Mouse (Mus musculus) urinary bladder, postnatal 14 days (tissue): ENCODE measurements around the gene Twist2.

Experiments
- DNase-seq: peaks from one replicate; pipeline ENCODE4 v3.0.0; 2021; ENCODE audit warnings: low spot score

The Twist2 gene

DNA sequence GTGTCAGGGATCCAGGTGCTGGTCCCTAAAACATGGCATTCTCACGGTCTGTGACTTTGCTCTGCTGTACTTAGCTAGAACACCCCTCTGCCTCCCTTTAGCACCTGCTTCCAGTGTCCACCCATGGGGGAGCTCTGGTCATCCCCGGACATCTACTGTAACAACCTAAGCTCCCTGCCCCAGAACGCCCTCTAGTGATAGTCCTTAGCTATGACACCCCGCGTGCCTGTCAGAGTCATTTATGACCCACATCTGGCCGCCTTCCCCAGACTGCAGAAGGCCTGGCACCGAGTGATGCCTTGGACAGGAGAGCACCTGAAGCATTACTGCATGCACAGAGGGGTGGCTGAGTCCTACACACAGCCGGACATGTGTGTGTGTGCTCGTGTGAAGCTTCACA is 18.0 kb downstream of the Twist2 start:
- DNase-seq: no peak

DNA sequence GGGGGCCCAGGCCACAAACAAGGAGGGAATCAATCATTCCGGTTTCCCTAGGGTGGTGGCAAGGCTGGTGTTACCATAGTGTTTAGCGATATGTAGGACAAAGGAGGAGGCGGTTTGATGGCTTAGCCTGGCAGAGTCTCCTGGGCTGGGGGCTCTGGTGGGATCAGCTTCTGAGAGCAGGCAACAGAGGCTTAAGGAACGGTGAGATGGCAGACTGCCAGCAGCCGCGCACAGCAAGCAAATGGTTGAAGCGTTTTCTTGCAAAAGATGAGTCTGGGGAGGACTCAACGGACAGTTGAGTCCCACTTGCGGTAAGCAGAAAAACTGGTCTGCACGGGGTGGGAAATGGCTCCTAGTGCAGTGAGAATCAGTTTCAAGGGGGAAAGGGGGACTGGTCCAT is 19.3 kb downstream of the Twist2 start:
- DNase-seq: no peak

DNA sequence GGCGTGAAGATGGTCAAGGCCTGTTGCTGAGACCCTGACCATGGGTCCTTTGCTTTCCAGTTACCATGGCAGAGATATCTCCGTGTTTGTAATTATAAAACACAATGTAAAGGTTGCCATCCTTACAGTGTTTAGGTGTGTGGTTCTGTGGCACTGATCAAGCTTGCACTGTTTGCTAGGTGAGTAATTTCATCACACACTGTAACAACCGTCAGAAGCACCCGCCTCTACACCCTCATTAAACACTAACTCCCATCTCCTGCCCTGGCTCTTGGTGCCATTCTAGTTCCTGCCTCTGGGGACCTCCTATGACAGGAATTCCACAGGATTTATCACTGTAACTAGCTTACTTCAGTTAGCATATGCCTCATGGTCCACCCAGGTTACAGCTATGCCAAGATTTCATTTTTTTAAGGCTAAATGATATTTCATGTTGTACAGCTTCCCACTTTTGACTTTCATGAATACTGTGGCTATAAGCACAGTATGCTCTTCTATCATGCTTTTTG is 21.1 kb downstream of the Twist2 start:
- no peak for DNase-seq

DNA sequence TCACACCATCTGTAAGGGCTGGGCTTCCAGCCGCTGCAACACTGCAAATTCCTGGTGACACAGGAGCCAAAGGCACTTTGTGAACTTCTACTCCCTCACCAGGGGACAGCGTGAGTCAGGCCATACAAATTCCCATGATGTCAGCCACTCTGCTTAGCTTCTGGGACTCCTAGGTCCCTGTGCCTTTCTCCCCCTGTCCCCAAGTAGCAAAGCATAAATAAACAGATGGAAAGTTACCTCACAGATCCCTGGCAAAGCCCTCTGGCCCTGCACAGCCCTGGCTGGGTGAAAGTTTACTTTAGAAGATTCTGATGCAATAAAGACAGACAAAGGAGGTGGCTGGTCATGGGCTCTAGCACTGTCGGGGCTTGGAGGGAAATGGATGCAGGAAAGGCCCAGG is 22.3 kb downstream of the Twist2 start:
- peak; percentile 22 for DNase-seq

DNA sequence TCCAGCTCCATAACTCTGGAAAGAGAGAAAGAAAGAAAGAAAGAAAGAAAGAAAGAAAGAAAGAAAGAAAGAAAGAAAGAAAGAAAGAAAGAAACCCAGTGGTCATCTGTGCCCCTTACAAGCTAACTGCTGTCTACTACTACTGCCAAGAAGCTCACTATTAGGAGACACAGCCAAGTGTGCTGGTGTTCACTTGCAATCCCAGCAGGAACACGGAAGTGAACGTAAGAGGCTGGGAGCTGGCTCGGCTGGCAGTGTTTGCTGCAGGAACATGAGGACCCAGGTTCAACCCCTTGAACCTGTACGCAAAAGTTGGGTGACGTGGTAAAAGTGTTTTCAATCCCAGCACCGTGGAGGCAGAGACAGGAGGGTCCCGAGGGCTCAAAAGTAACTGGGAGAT is 22.7 kb downstream of the Twist2 start:
- DNase-seq: no peak

DNA sequence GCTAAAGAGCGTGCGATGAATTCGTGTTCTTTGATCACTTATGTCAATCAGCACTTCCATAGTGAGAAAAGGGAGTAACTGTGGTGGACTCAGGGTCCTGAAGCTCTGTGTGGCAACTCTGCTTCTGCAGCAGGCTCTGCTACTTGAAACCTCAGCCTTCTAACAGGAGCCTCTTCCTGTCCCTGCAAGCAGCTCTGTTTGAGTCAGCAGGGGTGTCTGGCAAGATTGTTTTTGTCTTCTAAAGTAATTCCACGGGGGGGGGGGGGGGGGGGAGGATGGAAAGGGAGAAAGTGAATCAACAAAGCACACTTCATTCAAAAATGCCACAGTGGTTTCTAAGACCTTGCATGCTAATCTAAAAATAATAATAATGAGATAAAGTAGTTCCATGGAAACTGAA is 24.0 kb downstream of the Twist2 start:
- no peak for DNase-seq

DNA sequence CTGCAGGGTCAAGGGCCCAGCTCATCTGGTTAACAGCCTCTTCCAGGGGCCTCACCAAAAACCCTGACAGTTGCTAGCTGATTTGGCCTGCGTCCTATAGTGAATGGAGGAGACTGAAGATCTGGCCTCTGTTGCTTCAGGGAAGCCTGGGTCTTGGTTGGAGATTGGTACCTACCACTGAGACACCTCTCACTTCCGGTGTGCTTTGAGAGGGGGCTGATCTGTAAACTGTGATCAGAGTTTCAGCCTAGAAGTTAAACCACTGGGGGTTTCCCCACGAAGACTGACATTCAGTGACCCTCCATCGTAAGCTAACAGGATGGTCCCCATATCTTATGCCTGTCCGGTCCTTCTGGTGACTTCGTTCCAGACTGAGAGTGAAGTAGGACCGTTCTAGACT is 30.7 kb downstream of the Twist2 start:
- no peak for DNase-seq

DNA sequence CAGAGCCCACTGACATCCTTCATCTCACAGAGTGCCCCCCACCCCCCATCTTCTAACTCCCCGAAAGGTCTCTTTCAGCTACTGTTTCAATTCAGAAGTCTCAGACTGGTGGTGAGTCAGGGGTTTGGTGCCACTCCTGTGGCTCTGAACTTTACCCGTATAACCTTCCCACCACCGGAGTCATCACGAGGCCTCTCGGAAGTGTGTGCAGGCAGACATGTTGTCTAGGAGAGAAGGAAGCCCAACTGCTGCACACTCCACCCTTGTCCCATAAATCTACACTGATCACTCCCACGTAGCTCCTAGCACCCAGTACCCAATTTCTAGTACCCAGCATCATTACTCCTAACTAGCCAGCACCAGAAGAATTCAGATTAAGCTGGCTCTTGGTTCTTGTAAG is 38.3 kb downstream of the Twist2 start:
- DNase-seq: no peak

DNA sequence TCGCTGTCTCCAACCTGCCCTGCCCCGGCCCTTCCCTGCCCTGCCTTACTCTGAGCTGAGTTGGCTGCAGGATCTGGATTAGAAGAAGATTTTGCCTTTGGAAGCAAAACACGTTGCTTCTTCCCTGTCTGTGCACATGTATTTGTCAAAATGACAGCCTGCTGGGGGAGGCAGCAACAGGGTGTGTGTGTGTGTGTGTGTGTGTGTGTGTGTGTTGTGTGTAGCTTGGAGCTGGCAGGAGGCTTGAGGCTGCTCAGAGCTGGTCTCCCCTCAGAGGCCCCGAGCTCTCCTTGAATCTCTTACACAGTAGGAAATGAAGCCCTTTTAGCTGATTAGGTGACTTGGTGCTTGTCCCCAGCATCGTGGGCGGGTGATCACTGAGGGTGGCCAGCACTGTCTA is 38.7 kb downstream of the Twist2 start:
- DNase-seq: no peak

DNA sequence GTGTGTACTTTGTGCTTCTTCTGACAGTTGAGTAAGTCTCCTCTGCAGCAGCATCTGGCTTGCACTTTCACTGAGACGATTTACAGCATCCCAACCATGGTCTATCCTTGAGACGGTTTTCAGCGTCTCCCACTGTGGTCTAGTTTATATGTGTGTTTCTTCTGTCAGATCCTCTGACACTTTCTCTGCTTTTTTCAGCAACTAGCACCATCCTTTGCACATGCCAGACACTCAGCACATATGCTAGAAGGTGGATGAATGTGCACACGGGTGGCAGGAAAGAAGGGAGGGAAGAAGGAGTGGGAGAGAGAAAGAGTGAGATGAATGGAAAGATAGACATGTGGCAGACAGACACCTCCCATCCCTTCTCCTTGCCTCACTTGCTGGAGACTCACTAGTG is 43.0 kb downstream of the Twist2 start:
- DNase-seq: no peak

DNA sequence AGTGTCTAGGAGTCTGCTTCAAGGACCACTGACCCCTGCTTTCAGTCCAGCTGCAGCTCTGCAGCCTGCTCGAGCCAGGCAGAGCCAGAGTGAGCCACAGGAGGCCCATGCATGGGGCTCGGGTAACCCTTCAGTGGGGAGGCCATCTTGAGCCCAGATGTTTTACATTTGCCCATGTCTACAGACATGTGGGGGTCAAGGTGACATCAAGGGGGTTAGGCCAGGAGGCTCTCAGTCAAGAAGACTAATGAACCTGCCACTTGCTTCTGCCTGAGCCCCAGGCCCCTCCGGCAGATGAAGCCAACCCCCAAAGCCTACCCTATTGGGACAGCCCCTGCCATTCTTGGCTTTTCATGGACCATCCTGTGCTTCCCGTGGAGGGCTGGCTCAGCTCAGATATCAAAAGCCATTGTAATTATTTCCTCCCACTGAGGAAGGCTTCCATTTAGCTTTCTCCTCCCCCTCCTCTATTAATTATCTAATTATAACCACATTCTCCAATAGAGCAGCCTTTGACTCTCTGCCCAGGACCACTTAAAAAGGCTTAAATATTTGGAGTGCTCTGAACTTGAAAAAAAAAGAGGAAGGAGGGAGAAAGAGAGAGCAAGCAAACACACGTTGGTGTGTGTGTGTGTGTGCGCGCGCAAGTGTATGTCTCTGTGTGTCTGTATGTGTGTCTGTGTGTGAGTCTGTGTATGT is 43.6 kb downstream of the Twist2 start:
- no peak for DNase-seq

DNA sequence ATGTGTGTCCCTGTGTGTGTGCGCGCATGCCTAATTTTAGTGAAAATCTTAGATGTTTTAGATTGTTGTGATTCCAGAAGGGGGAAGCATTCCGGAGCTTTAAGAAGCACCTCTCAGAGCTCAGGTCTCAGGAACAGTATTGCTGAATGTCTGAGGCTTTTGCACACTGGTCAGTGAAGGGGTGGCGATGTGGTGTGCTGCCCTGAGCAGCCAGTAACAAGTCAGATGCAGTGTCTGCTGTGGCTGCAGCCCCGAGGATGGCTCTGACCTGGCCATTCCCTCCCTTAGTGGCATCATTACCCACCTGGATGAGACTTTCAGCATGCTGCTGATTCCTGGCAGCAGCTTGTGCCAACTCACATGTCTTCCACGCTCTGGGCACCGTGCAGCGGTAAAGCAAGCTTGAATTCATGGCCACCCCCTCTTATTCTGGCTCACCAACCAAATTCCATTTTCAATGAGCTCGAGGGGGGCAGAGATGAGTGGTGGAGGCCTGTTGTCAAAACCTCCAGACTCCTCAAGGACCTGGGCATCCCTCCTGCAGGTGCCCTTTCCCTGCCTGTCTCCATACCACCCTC is 44.2 kb downstream of the Twist2 start:
- DNase-seq: no peak

DNA sequence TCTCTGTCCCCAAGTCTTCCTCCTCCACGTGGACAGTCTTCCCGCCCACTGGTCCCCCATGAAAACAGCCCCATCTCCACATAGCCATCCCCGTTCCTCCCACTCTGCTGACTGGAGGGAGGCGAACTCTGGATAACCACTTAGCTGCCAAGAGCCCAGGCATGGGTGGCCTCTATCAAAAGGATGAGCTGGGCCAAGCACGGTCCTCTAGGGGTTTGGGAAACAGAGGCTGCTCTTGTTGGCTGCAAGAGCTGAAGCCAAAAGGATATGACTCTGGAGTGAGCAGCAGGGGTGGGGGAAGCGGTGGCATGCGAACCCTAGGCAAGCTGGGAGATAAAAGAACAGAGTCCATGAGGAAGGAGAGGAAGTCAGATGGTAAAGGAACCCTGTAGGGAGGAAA is 50.0 kb downstream of the Twist2 start:
- no peak for DNase-seq

DNA sequence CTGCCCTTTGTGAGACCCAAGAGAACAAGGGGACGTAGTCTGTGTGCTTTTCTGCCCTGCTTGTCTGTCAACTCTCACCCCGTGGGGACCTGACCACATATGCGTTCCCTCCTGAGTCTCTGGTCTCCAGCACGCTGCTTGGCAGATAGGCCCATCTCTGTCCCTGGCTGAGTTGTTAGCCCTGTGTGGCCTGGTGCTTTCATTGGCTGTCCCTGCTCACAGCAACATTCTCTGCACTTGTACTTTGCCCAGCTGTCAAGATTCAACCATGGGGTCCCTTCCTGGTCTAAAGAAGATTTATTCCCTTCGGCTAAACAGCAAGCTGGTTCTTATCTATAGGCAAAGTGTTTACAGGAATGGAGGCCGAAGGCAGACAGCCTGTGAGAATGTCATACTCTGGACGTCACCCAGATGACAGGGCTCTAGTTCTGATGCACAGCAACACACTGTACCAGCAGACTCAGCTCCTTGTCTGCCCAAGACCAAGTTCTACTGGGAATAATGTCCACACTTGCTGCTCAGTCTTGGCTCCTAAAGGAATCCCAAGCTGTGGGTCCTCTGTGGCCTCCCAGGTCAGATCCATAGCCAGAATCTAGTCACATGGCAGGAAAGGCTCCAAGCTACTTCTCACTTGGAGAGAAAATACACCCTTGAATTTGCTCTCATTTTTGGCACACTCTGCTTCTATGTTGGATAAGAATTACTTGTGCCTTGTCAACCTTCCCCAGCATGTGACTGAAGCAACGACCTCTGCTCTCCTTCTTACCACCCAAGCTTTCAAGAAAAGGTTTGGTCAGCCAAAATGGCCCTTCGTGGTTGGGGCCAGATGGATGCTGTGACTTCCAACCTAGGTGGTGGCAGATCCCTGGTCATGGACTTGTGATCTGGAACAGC is 55.8 kb downstream of the Twist2 start:
- peak; percentile 40 for DNase-seq

DNA sequence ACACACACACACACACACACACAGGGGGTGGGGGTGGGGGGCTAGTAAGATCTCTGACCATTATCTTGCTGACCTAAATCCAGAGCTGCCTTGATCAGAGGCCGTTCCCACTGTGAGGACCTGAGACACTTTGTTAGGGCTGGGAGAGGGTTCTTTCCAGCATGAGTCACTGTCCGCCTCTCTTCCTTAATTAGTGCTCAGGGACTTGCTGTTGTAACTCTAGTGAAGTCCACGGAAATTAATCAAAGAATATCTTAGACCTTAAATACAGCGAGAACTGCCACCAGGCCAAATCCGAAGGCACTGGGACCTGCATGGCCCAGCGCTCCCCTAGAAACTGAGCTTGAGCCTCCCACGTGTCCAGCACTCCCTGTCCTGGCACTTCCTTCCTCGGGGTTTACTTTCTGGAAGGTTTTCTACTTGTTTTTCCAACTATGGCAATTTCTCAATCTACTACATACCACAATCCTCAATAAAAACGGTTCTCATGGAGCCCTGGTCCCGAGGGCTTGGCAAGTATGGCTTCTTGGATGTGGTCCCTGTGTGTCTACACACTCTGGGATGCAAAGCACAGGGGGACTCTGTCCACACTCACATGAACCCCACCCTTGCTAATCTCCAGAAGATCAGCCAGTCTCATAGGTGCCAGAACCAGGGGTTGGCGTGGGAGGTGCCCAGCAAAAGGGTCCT is 57.0 kb downstream of the Twist2 start:
- peak; percentile 65 for DNase-seq

DNA sequence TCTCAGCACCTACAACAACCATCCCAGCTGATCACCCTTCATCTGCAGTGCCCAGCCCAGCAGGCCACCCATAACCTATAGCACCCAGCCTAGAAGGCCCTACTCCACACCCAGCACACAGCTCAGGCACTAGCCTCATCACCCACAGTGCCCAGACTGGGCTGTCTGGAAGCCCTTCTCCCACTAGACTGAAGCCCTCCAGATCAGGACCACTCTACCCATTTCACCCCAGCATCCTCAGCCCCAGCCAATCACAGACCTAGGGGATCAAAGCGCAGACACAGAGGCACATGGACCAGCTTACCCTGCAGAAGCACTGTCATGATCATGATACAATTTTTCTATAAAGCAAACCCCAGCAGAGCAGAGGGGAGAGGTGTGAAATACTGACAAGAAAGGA is 57.6 kb downstream of the Twist2 start:
- no peak for DNase-seq

DNA sequence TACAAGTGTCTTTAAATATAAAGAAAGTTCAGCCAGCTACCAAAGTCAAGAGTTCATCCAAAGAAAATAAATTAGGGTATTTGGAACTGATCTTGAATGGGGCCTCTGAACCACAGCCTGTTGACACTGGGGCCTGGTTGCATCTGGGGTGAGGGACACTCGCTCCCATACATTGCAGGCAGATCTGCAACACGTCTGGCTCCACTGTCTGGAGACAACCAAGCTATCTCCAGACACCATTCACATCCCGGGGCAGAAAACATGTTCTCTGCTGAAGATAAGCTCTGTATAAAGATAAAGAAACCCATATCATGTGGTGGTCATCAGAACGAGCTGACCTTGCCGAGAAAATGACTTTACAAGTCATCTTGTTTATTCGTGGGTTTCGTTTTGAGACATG is 60.2 kb downstream of the Twist2 start:
- no peak for DNase-seq

DNA sequence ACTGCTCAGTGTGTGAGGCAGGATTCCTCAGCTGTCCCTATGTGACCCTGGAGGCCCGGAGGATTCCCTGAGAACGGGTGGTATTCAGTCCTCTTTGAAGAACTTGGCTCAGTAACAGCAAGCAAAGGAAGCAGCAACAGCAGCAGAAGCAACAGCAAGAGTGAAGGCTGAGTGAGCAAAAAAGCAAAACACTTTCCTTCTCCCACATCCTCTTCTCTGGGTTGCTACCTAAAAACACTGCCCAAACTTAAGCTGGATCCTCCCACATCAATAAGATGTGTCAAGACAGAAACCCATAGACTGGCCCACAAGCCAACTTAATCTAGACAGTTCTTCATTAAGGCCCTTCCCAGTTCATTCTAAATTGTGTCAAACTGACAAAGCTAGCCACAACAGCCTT is 64.7 kb downstream of the Twist2 start:
- DNase-seq: no peak

DNA sequence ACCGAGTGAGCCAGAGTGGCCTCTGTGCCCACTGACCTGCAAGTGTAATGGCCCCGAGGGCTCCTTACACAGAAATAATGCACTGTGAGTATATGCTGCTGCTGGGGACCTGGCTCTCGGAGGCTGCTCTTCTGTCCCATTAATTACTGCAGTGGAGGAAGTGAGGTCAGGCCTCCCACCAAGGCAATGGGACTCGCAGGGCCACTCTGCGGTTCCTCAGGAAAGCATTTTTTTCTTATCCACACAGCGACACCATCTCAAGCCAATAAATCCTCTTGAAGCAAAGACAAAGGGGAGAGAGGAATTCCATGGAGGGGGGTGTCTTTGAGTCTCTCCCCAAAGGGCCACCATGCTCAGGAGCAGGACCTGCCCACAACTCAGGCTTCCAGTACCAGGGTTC is 69.8 kb downstream of the Twist2 start:
- no peak for DNase-seq

DNA sequence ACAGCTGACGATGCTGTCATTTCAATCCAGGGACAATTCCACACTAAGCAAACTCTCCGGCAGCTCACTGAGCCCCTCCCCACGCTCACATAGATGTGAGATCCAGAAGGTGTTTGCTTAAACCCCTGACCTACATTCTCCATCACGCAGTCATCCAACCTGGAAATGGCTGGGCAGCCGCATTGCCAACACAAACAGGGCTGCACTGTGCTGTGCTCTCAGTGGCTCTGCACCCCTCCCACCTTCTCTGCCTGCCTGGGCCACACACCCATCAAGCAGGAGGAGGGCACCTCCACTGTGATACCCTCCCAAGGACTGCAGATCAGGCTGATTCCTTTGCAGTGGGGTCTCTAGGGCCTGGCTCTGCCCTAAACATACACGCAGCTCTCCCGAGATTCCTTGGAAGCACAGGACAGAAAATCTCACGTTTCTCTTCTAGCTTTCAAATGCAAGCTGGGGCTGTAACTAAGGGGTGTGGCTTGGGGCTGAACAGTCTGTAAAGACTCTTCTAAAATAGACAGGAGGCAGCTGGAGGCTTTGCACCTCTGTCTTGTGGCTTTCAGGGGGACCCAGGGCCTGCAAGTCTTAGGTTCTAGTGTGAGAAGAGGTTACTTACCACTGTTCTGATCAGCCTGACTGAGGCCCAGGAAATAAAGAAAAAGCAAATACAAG is 71.3 kb downstream of the Twist2 start:
- DNase-seq: peak; percentile 52

DNA sequence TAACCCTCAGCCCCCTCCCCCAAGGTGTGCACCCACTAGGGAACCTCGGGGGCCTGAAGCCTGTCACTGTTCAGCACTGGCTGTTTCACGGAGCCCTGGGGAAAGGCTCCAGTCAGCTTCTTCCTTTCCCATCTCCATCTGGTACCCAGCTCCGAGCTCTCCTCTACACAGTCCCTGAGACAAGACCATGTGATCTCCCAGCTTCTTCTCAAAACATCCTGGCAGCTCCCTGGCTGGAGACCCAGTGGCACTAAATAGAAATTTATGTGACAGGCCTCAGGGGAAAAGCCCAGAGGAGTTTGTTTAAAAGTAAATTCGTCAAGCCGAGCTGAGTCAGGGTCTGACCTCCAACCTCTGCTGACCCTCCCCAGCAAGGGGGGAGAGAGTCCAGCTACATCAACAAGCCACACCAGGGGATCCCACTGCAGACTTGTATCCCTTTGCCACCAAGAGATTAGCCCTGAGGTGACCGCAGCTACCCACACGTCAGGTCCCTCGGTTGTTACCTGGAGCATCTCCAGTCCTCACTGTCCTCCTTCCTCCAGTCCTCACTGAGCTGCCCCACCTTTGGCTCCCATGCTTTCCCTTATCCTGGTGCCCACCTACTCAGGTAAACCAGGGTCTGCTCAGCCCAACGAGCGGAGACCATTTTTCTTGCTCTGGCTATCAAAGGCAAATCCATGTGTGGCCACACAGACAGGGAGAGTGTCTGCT is 72.5 kb downstream of the Twist2 start:
- DNase-seq: no peak
